Mouse (Mus musculus) cortical plate, adult 2 months (tissue): ENCODE measurements at regions not wholly inside any gene's neighbourhood (a gene's known extent, or its start where the extent isn't known, plus 50 kb on each side); places are given as distances from the start of the nearest gene placed in this dataset.

Source experiments
- CTCF ChIP-seq: fragments of 200-500 bp; IDR thresholded peaks from 2 replicates; pipeline ENCODE4 v1.5.1; 2011; ENCODE audit warnings: mild to moderate bottlenecking, control low read depth, low read length; ENCODE audit not compliant: insufficient read depth; ENCODE audit errors: extremely low read depth
- POLR2A ChIP-seq: fragments of 200-500 bp; IDR thresholded peaks from 2 replicates; pipeline ENCODE4 v1.6.1; 2011; ENCODE audit warnings: mild to moderate bottlenecking, low read length, control low read depth; ENCODE audit not compliant: insufficient read depth; ENCODE audit errors: extremely low read depth

DNA sequence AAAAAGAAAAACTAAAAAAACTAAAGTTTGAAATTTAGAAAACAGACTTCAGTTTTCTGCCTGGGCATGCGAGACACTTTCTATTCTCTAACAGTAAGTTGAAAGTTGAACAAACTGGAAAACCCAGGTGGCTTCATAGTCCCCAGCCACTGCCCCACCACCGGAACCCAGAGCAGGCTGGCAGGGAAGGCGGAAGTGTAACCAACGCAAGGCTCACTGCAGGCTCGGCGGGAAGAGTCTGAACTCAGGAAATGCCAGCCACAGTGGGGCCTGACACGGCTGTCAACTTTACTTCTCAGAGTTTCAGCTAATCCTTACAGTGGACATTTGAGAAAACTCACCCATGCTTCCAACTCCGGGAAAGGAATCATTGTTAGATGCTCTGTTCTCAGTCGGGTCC, 102.6 kb upstream of the Supt20 start:
- TF ChIP-seq CTCF (no peak), POLR2A (no peak)
